Mouse (Mus musculus): ENCODE measurements around the gene Ptgdr2. TPM values are rescaled to one million over a fixed set of nuclear protein-coding genes. Genes with fewer than 3 reads are reported as not detected.
A peak's percentile ranks its signal among the peaks of the same experiment; 100 is the strongest.

The Ptgdr2 gene
- polyA plus RNA-seq, 1 experiment from 2014 or later, result not detected

DNA sequence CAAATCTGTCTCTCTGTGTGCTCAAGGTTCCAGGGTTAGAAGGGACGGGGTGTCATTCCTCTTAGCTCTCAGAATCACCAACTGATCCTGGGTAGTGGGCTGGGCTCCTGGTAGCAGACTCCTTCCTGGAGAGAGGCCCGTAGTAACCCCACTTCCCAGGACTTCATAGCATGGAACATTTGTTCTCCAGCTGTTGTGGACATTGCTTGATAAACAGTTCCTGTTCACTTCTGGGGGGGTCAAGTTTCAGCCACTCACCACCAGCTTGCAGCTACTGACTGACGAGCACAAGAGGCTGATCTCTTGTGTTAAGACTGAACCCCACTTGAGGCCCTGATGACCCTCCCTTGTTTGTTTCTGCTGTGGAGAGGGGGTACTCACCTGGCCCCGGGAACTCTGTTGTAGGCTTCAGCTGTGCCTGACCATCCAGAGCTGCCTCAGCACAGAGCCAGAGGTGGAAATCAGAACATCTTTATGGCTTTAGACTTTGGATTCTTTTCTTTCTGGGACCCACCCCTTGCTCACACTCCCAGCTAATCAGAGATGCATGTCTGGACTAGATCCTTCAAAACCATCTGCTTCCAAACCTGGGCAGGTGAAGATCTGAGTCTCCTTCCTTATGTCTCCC lies 37.4 kb downstream of the Ptgdr2 start, which contains the start of gene Ms4a10:
TSS of gene Ms4a10 (minus strand) at position 433 of the 628 bp plus-strand sequence.
- no peaks in the 10 kb centered on the region for H3K36me3 ChIP-seq (ENCODE audit: control insufficient read depth, insufficient read depth)
- peaks cover 9% of the 10 kb centered on the region; the same call in 1 of the 2 replicates for H3K4me1 ChIP-seq (replicated peaks; ENCODE audit: control insufficient read depth, insufficient read depth, low read length)
- 15% methylated on average over 4 of the region's 4 CpGs for WGBS
- H3K27me3 ChIP-seq (replicated peaks; ENCODE audit: control insufficient read depth, insufficient read depth, low read length), result no peaks in the 10 kb centered on the region
- peak within 1 kb of the TSS; percentile 12 for H3K9ac ChIP-seq (ENCODE audit: low read depth, low read length)
- peak within 1 kb of the TSS; percentile 20 for H3K4me3 ChIP-seq (ENCODE audit: low read depth, low read length)
- no peaks in the 10 kb centered on the region for H3K9me3 ChIP-seq (ENCODE audit: control insufficient read depth)
- H3K27ac ChIP-seq (ENCODE audit: low read depth, low read length), result peak within 1 kb of the TSS; percentile 94
- peak; percentile 72 for ATAC-seq
- H3K4me2 ChIP-seq (replicated peaks; ENCODE audit: low read depth), result peak within 1 kb of the TSS; percentile 57
- TF ChIP-seq CTCF (IDR thresholded peaks at IDR 0.05; ENCODE audit: low read depth), result no peak

DNA sequence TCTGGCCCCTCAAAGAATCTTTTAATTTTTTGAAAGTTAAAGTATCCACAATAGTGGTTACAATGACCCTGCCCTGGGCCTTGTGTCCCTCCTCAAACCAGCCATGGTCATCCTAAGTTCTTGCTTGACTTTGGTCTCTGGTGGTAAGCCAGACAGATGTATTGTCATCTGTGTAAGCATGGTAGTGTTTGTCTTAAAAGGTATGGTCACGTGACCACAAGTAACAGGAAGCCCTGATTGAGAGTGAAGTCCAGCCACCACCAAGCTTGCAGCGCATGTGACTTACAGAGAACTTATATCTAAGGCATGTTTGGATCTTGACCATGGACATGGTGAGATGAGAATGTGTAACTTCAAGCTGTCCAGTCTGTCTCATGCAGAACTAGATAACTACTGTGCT lies 38.2 kb downstream of the Ptgdr2 start:
- Histone ChIP-seq H3K4me3 (ENCODE audit: low read depth, low read length) (no peak overlapping the region), H3K27me3 (replicated peaks; ENCODE audit: control insufficient read depth, insufficient read depth, low read length) (no peaks in the 10 kb centered on the region), H3K9me3 (ENCODE audit: control insufficient read depth) (no peaks in the 10 kb centered on the region), H3K27ac (ENCODE audit: low read depth, low read length) (peak overlapping the region; percentile 94), H3K4me1 (replicated peaks; ENCODE audit: control insufficient read depth, insufficient read depth, low read length) (peaks cover 14% of the 10 kb centered on the region), H3K4me2 (replicated peaks; ENCODE audit: low read depth) (no peak overlapping the region; the same call in 1 of the 2 replicates), H3K9ac (ENCODE audit: low read depth, low read length) (no peak overlapping the region), H3K36me3 (ENCODE audit: control insufficient read depth, insufficient read depth) (no peaks in the 10 kb centered on the region)
- 53% methylated on average over 2 of the region's 2 CpGs for WGBS
- peak; percentile 13; the same call in 1 of the 2 replicates for ATAC-seq
- TF ChIP-seq CTCF (IDR thresholded peaks at IDR 0.05; ENCODE audit: low read depth), result no peak

DNA sequence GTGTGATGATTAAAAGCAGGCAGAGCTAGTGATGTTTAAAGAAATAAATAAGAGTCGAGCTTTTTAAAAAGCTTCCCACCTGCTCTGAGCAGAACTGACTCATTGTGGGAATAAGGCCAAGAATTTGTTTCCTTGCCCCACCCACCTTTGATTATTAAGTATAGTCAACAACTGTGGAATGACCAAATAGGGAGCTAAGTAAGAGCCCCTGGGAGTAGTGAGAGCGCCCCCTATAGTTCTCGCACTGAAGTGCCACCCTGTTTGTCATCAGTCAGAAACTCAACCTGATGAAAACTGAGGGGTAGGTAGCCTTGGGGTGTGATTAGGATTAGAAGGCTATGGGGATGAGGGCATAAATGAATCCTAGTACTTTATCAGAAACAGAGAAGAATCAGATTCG lies 39.4 kb downstream of the Ptgdr2 start:
- no peaks in the 10 kb centered on the region for H3K27me3 ChIP-seq (replicated peaks; ENCODE audit: control insufficient read depth, insufficient read depth, low read length)
- TF ChIP-seq CTCF (IDR thresholded peaks at IDR 0.05; ENCODE audit: low read depth), result peak; percentile 67
- H3K4me2 ChIP-seq (replicated peaks; ENCODE audit: low read depth), result no peak overlapping the region
- H3K9ac ChIP-seq (ENCODE audit: low read depth, low read length), result no peak overlapping the region
- peaks cover 17% of the 10 kb centered on the region for H3K4me1 ChIP-seq (replicated peaks; ENCODE audit: control insufficient read depth, insufficient read depth, low read length)
- 25% methylated on average over 4 of the region's 4 CpGs for WGBS
- no peak overlapping the region for H3K4me3 ChIP-seq (ENCODE audit: low read depth, low read length)
- H3K9me3 ChIP-seq (ENCODE audit: control insufficient read depth), result no peaks in the 10 kb centered on the region
- ATAC-seq, result peak; percentile 16; the same call in 1 of the 2 replicates
- H3K27ac ChIP-seq (ENCODE audit: low read depth, low read length), result 0 out of 2 replicates have a peak overlapping the region, but pooled peaks have one; percentile 28
- H3K36me3 ChIP-seq (ENCODE audit: control insufficient read depth, insufficient read depth), result no peaks in the 10 kb centered on the region

DNA sequence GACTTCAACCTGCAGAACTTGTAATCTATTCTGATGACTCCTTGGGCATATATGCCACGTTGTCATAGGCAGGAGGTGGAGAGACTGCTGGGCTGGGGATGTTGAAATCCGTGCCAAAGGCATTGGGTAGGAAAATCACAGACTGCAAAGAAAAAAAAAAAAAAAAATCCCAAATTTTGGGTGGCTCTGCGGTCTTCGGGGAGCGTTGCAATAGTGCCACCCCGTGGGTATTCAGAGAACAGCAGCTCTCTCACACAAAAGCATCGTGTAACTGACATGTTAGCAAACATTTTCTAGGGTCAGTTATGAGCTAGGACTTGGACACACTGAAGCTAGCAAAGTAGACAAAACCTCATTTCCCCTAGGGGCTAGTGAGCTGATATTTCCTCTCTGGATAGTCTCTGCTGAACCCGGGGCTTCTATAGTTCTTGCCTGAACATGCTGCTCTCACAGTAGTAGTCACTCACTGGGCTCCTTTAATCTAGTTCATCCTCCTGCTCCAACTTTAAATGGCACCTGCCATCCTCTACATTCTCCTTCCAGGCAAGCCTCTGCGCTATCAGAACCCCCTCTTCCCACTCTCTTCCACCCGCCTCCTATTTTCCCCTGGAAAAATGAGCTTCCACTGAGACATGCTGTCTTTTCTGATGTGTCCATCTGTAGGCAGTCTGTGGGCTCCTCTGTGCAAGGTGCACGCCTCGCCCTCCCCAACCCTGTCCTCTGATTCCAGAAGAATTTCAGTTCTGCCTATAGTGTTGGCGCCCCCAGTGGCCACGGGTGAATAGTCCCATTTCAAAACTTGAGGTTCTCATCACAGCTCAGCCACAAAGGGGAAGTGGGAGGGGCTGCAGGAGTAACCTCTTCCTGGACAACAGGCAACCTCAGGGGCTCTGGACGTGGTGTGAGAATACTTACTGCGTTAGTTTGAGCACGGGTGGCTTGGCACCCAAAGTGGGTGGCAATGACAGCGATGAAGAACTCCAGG lies 42.5 kb downstream of the Ptgdr2 start:
- H3K4me2 ChIP-seq (replicated peaks; ENCODE audit: low read depth), result peak overlapping the region; percentile 46; the same call in 1 of the 2 replicates
- peak; percentile 90 for TF ChIP-seq CTCF (IDR thresholded peaks at IDR 0.05; ENCODE audit: low read depth)
- no peak overlapping the region for H3K9ac ChIP-seq (ENCODE audit: low read depth, low read length)
- H3K4me3 ChIP-seq (ENCODE audit: low read depth, low read length), result no peak overlapping the region
- H3K36me3 ChIP-seq (ENCODE audit: control insufficient read depth, insufficient read depth), result no peaks in the 10 kb centered on the region
- H3K27ac ChIP-seq (ENCODE audit: low read depth, low read length), result no peak overlapping the region
- H3K9me3 ChIP-seq (ENCODE audit: control insufficient read depth), result no peaks in the 10 kb centered on the region
- peaks cover 12% of the 10 kb centered on the region for H3K4me1 ChIP-seq (replicated peaks; ENCODE audit: control insufficient read depth, insufficient read depth, low read length)
- no peaks in the 10 kb centered on the region for H3K27me3 ChIP-seq (replicated peaks; ENCODE audit: control insufficient read depth, insufficient read depth, low read length)
- peak; percentile 26; the same call in 1 of the 2 replicates for ATAC-seq
- WGBS, result 12% methylated on average over 18 of the region's 18 CpGs

DNA sequence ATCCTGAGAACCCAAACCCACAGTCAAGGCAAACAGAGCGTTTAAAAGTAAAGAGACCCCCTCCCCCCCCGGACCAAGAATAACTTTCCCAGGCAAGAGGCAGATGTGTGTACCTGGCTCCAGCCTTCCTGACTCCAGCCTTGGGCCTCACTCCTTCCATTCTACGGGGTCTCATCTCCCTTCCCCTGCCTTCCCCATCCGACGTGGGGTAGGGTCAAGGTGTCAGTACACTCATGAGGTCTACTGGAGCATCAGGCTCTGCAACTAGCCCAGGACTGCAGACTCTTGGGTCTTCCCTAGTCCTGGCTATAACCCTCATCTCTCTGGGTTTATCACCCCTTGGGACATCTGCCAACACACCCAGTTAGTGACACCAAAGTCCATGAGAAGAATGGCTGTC lies 43.2 kb downstream of the Ptgdr2 start:
- H3K36me3 ChIP-seq (ENCODE audit: control insufficient read depth, insufficient read depth), result no peaks in the 10 kb centered on the region
- H3K4me1 ChIP-seq (replicated peaks; ENCODE audit: control insufficient read depth, insufficient read depth, low read length), result peaks cover 12% of the 10 kb centered on the region
- no peak for TF ChIP-seq CTCF (IDR thresholded peaks at IDR 0.05; ENCODE audit: low read depth)
- no peaks in the 10 kb centered on the region for H3K27me3 ChIP-seq (replicated peaks; ENCODE audit: control insufficient read depth, insufficient read depth, low read length)
- H3K9ac ChIP-seq (ENCODE audit: low read depth, low read length), result no peak overlapping the region
- no peak overlapping the region for H3K4me3 ChIP-seq (ENCODE audit: low read depth, low read length)
- H3K4me2 ChIP-seq (replicated peaks; ENCODE audit: low read depth), result no peak overlapping the region
- 84% methylated on average over 5 of the region's 5 CpGs for WGBS
- H3K9me3 ChIP-seq (ENCODE audit: control insufficient read depth), result no peaks in the 10 kb centered on the region
- no peak for ATAC-seq
- H3K27ac ChIP-seq (ENCODE audit: low read depth, low read length), result no peak overlapping the region

DNA sequence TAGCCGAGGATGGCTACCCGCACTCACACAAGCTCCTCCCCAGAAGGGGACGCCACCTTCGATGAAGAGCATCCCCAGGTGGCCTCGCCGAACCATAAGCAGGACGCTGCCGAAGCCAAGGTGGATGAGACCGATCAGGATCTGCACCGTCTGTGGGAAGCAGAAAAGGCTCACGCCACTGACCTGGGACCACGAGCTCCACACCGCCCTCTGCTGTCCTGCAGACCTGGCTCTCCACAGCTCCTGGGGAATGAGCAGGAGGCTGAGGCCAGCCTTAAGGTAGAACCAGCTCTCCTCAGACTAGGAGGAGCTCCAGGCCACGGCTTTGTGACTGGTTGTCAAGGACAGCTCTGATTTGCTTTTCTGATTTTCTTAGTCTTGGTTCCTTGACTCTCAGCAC lies 46.2 kb downstream of the Ptgdr2 start:
- H3K9ac ChIP-seq (ENCODE audit: low read depth, low read length), result no peak overlapping the region
- H3K27me3 ChIP-seq (replicated peaks; ENCODE audit: control insufficient read depth, insufficient read depth, low read length), result no peaks in the 10 kb centered on the region
- WGBS, result 23% methylated on average over 14 of the region's 14 CpGs
- H3K27ac ChIP-seq (ENCODE audit: low read depth, low read length), result no peak overlapping the region
- no peak overlapping the region for H3K4me3 ChIP-seq (ENCODE audit: low read depth, low read length)
- peak overlapping the region; percentile 45; the same call in 1 of the 2 replicates for H3K4me2 ChIP-seq (replicated peaks; ENCODE audit: low read depth)
- peaks cover 12% of the 10 kb centered on the region for H3K4me1 ChIP-seq (replicated peaks; ENCODE audit: control insufficient read depth, insufficient read depth, low read length)
- peak; percentile 32; the same call in 1 of the 2 replicates for ATAC-seq
- H3K36me3 ChIP-seq (ENCODE audit: control insufficient read depth, insufficient read depth), result no peaks in the 10 kb centered on the region
- H3K9me3 ChIP-seq (ENCODE audit: control insufficient read depth), result no peaks in the 10 kb centered on the region
- peak; percentile 84 for TF ChIP-seq CTCF (IDR thresholded peaks at IDR 0.05; ENCODE audit: low read depth)
